Comparison of ENCODE assay signal across 8 mouse cellular contexts in the genomic region with DNA sequence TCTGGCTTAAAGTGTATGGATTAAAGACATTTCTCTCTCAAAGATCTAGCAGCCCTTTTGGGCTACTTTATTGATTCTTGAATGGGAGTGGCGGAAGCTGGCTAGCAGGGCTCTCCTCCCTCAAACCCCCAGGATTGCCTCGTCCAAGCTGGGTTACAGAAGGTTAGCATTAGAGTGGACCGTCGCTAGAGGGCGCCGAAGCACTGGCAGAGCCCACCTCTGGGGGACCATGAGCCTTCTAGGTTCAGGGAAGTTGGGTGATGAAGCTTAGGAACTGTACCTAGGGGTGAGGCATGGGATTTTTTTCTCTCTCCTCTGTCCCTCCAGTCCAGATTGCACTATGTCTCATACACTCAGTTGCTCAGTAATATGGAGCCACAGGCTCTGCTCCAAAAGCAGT. TPM values are rescaled to one million over a fixed set of nuclear protein-coding genes. Genes with fewer than 3 reads are reported as not detected.
DNase-seq lines count a peak whose midpoint lies in the region; ATAC-seq and TF ChIP-seq lines count a peak whose summit lies in the region.

No protein-coding gene starts in this region.

- peak; percentile 88 for DNase-seq in intestine, embryonic 14.5 days (ENCODE audit: low spot score)
- DNase-seq in brain, adult 2 months (ENCODE audit: low read depth, low spot score) = peak; percentile 82
- peak; percentile 90 for DNase-seq in forebrain, embryonic 11.5 days (ENCODE audit: low spot score)
- DNase-seq in hindbrain, postnatal 0 days (ENCODE audit: low spot score) = peak; percentile 92
- DNase-seq in left cerebral cortex, postnatal 36 days (ENCODE audit: low spot score in 2 of 2) = peak; percentile 56 to 62
- DNase-seq in spleen, postnatal 36 days (ENCODE audit: low spot score in 2 of 2) = peak; percentile 10 to 18

- H3K36me3 ChIP-seq in intestine, embryonic 14.5 days (ENCODE audit: control insufficient read depth, insufficient read depth, low read length) = no peaks in the 10 kb centered on the region
- H3K36me3 ChIP-seq in intestine, embryonic 16.5 days (ENCODE audit: control insufficient read depth, insufficient read depth, low read length) = no peaks in the 10 kb centered on the region
- H3K36me3 ChIP-seq in forebrain, embryonic 11.5 days (ENCODE audit: control insufficient read depth, insufficient read depth, low read length) = no peaks in the 10 kb centered on the region
- H3K36me3 ChIP-seq in hindbrain, postnatal 0 days (ENCODE audit: insufficient read depth, low read length) = no peaks in the 10 kb centered on the region
- H3K36me3 ChIP-seq in midbrain, embryonic 13.5 days = no peaks in the 10 kb centered on the region

- H3K9ac ChIP-seq in intestine, embryonic 14.5 days (ENCODE audit: low read length) = no peak overlapping the region
- no peak overlapping the region for H3K9ac ChIP-seq in intestine, embryonic 16.5 days (ENCODE audit: low read depth, low read length)
- H3K9ac ChIP-seq in forebrain, embryonic 11.5 days (ENCODE audit: low read length) = no peak overlapping the region
- H3K9ac ChIP-seq in hindbrain, postnatal 0 days (replicated peaks; ENCODE audit: low read length) = no peak overlapping the region
- no peak overlapping the region for H3K9ac ChIP-seq in midbrain, embryonic 13.5 days (replicated peaks)

- no peaks in the 10 kb centered on the region for H3K4me1 ChIP-seq in intestine, embryonic 14.5 days (replicated peaks; ENCODE audit: control insufficient read depth, insufficient read depth, low read length)
- no peaks in the 10 kb centered on the region for H3K4me1 ChIP-seq in intestine, embryonic 16.5 days (ENCODE audit: control insufficient read depth, insufficient read depth, low read length)
- no peaks in the 10 kb centered on the region for H3K4me1 ChIP-seq in forebrain, embryonic 11.5 days (replicated peaks; ENCODE audit: control insufficient read depth, insufficient read depth, low read length)
- no peaks in the 10 kb centered on the region for H3K4me1 ChIP-seq in hindbrain, postnatal 0 days (ENCODE audit: insufficient read depth, low read length)
- H3K4me1 ChIP-seq in midbrain, embryonic 13.5 days (replicated peaks) = peaks cover 10% of the 10 kb centered on the region

- intact Hi-C loops in left cerebral cortex, postnatal 36 days (cut with DNase I) = loop anchor here (2.0 to 10.0 kb wide), 2 partner anchors 480 to 814 kb away; a partner anchor contains a TSS

- WGBS in intestine, embryonic 14.5 days = 4% methylated on average over 6 of the region's 6 CpGs
- WGBS in intestine, embryonic 16.5 days = 2% methylated on average over 6 of the region's 6 CpGs
- 0% methylated on average over 6 of the region's 6 CpGs for WGBS in forebrain, embryonic 11.5 days
- WGBS in hindbrain, postnatal 0 days = 1% methylated on average over 6 of the region's 6 CpGs
- 2% methylated on average over 6 of the region's 6 CpGs for WGBS in midbrain, embryonic 13.5 days

- H3K9me3 ChIP-seq in intestine, embryonic 14.5 days (ENCODE audit: control insufficient read depth, low read length) = no peaks in the 10 kb centered on the region
- no peaks in the 10 kb centered on the region for H3K9me3 ChIP-seq in intestine, embryonic 16.5 days (ENCODE audit: control insufficient read depth, low read length)
- no peaks in the 10 kb centered on the region for H3K9me3 ChIP-seq in forebrain, embryonic 11.5 days (ENCODE audit: control insufficient read depth, low read length)
- H3K9me3 ChIP-seq in hindbrain, postnatal 0 days (ENCODE audit: low read length) = no peaks in the 10 kb centered on the region
- H3K9me3 ChIP-seq in midbrain, embryonic 13.5 days = no peaks in the 10 kb centered on the region

- H3K27me3 ChIP-seq in intestine, embryonic 14.5 days (replicated peaks; ENCODE audit: control insufficient read depth, insufficient read depth, low read length) = peaks cover 20% of the 10 kb centered on the region
- peaks cover 12% of the 10 kb centered on the region for H3K27me3 ChIP-seq in intestine, embryonic 16.5 days (replicated peaks; ENCODE audit: control insufficient read depth, insufficient read depth, low read length)
- H3K27me3 ChIP-seq in forebrain, embryonic 11.5 days (ENCODE audit: control insufficient read depth, insufficient read depth, low read length) = peaks cover 5% of the 10 kb centered on the region
- peaks cover 13% of the 10 kb centered on the region; the same call in 1 of the 2 replicates for H3K27me3 ChIP-seq in hindbrain, postnatal 0 days (ENCODE audit: insufficient read depth, low read length)
- peaks cover 24% of the 10 kb centered on the region for H3K27me3 ChIP-seq in midbrain, embryonic 13.5 days

- H3K27ac ChIP-seq in intestine, embryonic 14.5 days (ENCODE audit: low read depth) = no peak overlapping the region
- no peak overlapping the region for H3K27ac ChIP-seq in intestine, embryonic 16.5 days (ENCODE audit: low read length)
- no peak overlapping the region for H3K27ac ChIP-seq in forebrain, embryonic 11.5 days (ENCODE audit: low read depth, low read length)
- H3K27ac ChIP-seq in hindbrain, postnatal 0 days = no peak overlapping the region
- H3K27ac ChIP-seq in midbrain, embryonic 13.5 days = no peak overlapping the region

- H3K4me2 ChIP-seq in intestine, embryonic 14.5 days (ENCODE audit: low read length) = no peak overlapping the region
- no peak overlapping the region for H3K4me2 ChIP-seq in intestine, embryonic 16.5 days (ENCODE audit: low read depth, low read length)
- no peak overlapping the region for H3K4me2 ChIP-seq in forebrain, embryonic 11.5 days (ENCODE audit: low read depth, low read length, severe bottlenecking)
- no peak overlapping the region for H3K4me2 ChIP-seq in hindbrain, postnatal 0 days (ENCODE audit: low read depth, low read length)
- no peak overlapping the region for H3K4me2 ChIP-seq in midbrain, embryonic 13.5 days (replicated peaks)

- ATAC-seq in intestine, embryonic 14.5 days (replicated peaks; ENCODE audit: low FRiP score, low TSS enrichment, low read depth) = peak; percentile 64
- ATAC-seq in intestine, embryonic 16.5 days = no peak
- 0 out of 2 replicates have a peak, but pooled peaks have one; percentile 61 for ATAC-seq in forebrain, embryonic 11.5 days (replicated peaks; ENCODE audit: low FRiP score)
- ATAC-seq in hindbrain, postnatal 0 days = peak; percentile 79
- peak; percentile 86 for ATAC-seq in midbrain, embryonic 13.5 days

- no peak overlapping the region for H3K4me3 ChIP-seq in intestine, embryonic 14.5 days (ENCODE audit: low read depth, low read length)
- no peak overlapping the region for H3K4me3 ChIP-seq in intestine, embryonic 16.5 days (ENCODE audit: low read length)
- H3K4me3 ChIP-seq in forebrain, embryonic 11.5 days (ENCODE audit: low read depth, low read length) = no peak overlapping the region
- no peak overlapping the region for H3K4me3 ChIP-seq in hindbrain, postnatal 0 days (ENCODE audit: low read length)
- H3K4me3 ChIP-seq in midbrain, embryonic 13.5 days (replicated peaks) = no peak overlapping the region

- peak; percentile 94 for TF ChIP-seq CTCF in hindbrain, postnatal 0 days (IDR thresholded peaks at IDR 0.05; ENCODE audit: low read depth)

RNA-seq across cellular contexts. Expression of a gene that starts 27.4 kb away (rescaled TPM):
- 0.78 and 1.3 TPM in 2 replicates for polyA plus RNA-seq in intestine, embryonic 14.5 days (2014; fragmentation: Nextera tagmentation; extraction: Ambion mirVana)
- 1.1 and 1.2 TPM in 2 replicates for polyA plus RNA-seq in intestine, embryonic 16.5 days (2015; fragmentation: Nextera tagmentation; extraction: Ambion mirVana)
- polyA plus RNA-seq in forebrain, embryonic 11.5 days (2014; fragmentation: Nextera tagmentation; extraction: Ambion mirVana) = 0.25 and 0.39 TPM in 2 replicates
- total RNA-seq in hindbrain, postnatal 0 days (2014; rRNA removed) = 9.2 and 10.9 TPM in 2 replicates
- polyA plus RNA-seq in hindbrain, postnatal 0 days (2015; fragmentation: Nextera tagmentation; extraction: Ambion mirVana) = 19.3 TPM in 2 replicates
- 10 to 100 TPM; 69.9 to 80.3 TPM for total RNA-seq in left cerebral cortex, postnatal 36 days (2021)
- 10.7 and 11.2 TPM in 2 replicates for polyA plus RNA-seq in midbrain, embryonic 13.5 days (2015; fragmentation: Nextera tagmentation; extraction: Ambion mirVana)

Comparison
In these comparisons a context has a peak if more than half of its experiments do, and no peak if none do; other contexts are left out.
1. DNase-seq: peak in every context shown above with its lines; median percentile 92 in hindbrain, postnatal 0 days; 90 in forebrain, embryonic 11.5 days; 88 in intestine, embryonic 14.5 days; 82 in brain, adult 2 months; 59 in left cerebral cortex, postnatal 36 days; 14 in spleen, postnatal 36 days.